Mouse (Mus musculus): ENCODE data around the gene Slc17a5. TPM values are rescaled to one million over a fixed set of nuclear protein-coding genes. Genes with fewer than 3 reads are reported as not detected.
"Not testable (repeated sequence)": the region's sequence is repeated elsewhere in the genome, so short reads cannot be mapped to it uniquely, and the experiment has no call there.

Slc17a5 gene
- polyA plus RNA-seq, 1 experiment from 2014 or later, result 29.9 TPM

GRCm38 (mm10) chr9:78488890-78489420, 98.9 kb downstream of the Slc17a5 start, which contains the start of gene Eef1a1:
Eef1a1 (minus strand) TSS chr9:78489151.
- in situ Hi-C loops (cut with MboI; ENCODE audit: low pct_unique_long_range_greater_than_20kb), result no loop called here
- no peak for DNase-seq (ENCODE audit: low read depth, low spot score)
- ChIA-PET CTCF (interaction anchor here (0.6 to 1.0 kb wide), 2 partner anchors 14 to 63 kb away, joined by 4 read pairs; no protein-coding TSS in a partner anchor), POLR2A (interaction anchor here (0.5 kb wide), 1 partner anchor 39 kb away, joined by 4 read pairs; no protein-coding TSS in a partner anchor)
- no peaks in the 10 kb centered on the region for H3K27me3 ChIP-seq
- TF ChIP-seq CTCF (IDR thresholded peaks at IDR 0.05), result no peak
- peak; percentile 54 for ATAC-seq

GRCm38 (mm10) chr9:78488021-78488420, 99.8 kb downstream of the Slc17a5 start:
- CTCF ChIA-PET, result interaction anchor here (1.0 to 1.7 kb wide), 2 partner anchors 15 to 39 kb away, joined by 4 to 5 read pairs; no protein-coding TSS in a partner anchor
- H3K27me3 ChIP-seq; ATAC-seq; DNase-seq (ENCODE audit: low read depth, low spot score); in situ Hi-C loops (cut with MboI; ENCODE audit: low pct_unique_long_range_greater_than_20kb): not testable (repeated sequence)
- POLR2A ChIA-PET, result interaction anchor here (0.5 to 1.5 kb wide), 2 partner anchors 13 to 40 kb away, joined by 3 to 4 read pairs; no protein-coding TSS in a partner anchor

Other genes with a start within 250 kb of the Slc17a5 start
- gene Gsta2, start 232.3 kb downstream of the Slc17a5 start, polyA plus RNA-seq (2021), result 2.1 TPM
- gene Dppa5a, start 219.9 kb downstream of the Slc17a5 start, polyA plus RNA-seq (2021), result not detected
- gene Ooep, start 209.3 kb downstream of the Slc17a5 start, polyA plus RNA-seq (2021), result not detected
- 0.03 TPM for gene Ddx43, start 192.3 kb downstream of the Slc17a5 start, polyA plus RNA-seq (2021)
- 3.0 TPM for gene Cgas, start 144.8 kb downstream of the Slc17a5 start, polyA plus RNA-seq (2021)
- gene Mto1, start 139.8 kb downstream of the Slc17a5 start, polyA plus RNA-seq (2021), result 23.8 TPM
- gene Gm17324, start 139.3 kb downstream of the Slc17a5 start, polyA plus RNA-seq (2021), result not detected
- 8,737 TPM for gene Eef1a1, start 98.9 kb downstream of the Slc17a5 start, polyA plus RNA-seq (2021)
- gene Cd109, start 27.5 kb upstream of the Slc17a5 start, polyA plus RNA-seq (2021), result 6.5 TPM